Mouse (Mus musculus) thymus, postnatal 36 days (tissue): Measurements from ENCODE around the gene Cep41.

Experiments
- DNase-seq, 2 experiments: peaks; one replicate each; pipeline ENCODE4 v3.0.0; 2022; ENCODE audit warnings: mixed read lengths in 2 of 2

Gene Cep41

GRCm38 (mm10) chr6:30710371-30711364, 17.1 kb upstream of the Cep41 start:
- DNase-seq = no peak

GRCm38 (mm10) chr6:30709115-30709514, 15.6 kb upstream of the Cep41 start:
- DNase-seq = no peak

GRCm38 (mm10) chr6:30703977-30704602, 10.5 kb upstream of the Cep41 start:
- no peak for DNase-seq

GRCm38 (mm10) chr6:30703476-30703875, 9.9 kb upstream of the Cep41 start:
- DNase-seq = no peak

DNA sequence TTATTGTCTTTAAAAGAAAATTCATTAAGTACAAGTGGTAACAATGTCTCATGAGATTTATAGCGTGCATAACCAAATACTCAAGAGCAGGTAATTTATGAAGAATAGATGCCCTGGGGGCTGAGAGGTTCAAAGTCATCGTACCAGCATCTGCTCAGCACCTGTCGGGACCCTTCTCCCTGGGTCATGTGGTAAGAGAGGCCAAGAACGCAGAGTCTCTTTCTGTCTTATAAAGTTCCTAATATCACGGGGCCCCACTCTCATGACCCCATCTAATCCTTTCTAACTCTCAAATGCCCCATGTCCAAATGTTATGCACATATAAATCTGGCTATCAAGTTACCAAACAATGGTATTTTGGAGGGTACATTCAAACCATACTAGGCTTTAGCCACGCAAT, 9.3 kb upstream of the Cep41 start:
- no peak for DNase-seq

DNA sequence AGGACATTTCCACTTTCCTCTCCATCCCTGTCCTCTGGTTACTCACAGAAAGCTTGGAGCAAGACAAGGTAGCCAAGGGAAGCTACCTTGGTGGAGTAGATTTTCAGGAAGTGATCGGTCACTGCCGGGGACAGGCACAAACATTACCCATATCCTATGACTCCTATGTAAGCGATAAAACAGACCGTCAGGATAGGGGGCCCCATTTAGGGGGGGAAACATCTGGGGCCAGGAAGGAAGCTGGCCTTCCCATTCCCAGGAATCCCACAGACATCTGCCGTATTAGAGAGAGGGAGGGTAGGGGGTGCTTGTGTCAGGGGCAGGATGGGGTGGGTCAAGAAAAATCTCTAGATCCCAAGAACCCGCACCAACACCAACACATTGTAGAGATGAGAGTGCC, 6.6 kb upstream of the Cep41 start:
- DNase-seq = no peak

GRCm38 (mm10) chr6:30698036-30698435, 4.5 kb upstream of the Cep41 start:
- no peak for DNase-seq

DNA sequence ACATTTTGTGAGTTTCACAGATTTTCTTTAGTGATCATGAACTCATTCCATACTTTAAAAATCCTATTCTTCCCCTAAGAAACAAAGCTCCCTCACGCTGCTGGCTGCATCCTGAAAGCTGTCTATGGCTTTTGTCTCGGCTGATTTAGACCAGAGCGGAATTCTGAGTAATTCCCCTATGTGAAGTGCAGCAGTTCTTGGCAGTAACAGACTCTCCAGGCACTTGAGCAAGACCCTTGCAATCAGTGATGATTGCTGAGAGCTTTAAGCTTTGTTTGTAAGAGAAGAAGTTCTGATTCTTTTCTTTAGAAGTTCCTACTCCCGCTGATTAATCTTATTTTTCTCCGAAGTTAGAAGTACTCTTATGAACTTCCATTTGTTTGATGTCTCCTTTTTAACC, 3.9 kb upstream of the Cep41 start:
- no peak for DNase-seq

DNA sequence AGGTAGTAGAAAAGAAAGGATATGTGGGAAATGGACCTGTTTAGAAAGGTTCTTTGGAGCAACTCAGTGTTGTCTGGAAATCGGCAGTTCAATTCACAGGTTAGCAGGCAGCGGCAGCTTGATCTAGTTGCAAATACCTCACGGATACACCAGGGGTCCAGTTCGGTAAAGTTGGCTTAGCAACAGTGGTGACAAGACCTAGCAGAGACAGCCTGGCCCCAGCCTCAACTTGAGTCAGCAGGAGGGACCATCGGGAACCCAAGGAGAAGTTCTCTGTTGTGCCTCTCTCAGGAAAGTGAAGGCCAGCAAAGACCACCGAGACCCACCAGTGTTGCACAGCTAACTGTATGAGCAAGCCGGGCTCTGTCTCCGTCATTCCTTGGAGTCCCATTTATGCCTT, 1.6 kb upstream of the Cep41 start:
- DNase-seq = no peak

- no peak for DNase-seq
Observed at GRCm38 (mm10) chr6:30694209-30694608, 660 bp upstream of the Cep41 start.

GRCm38 (mm10) chr6:30692826-30693225, 723 bp downstream of the Cep41 start:
- no peak for DNase-seq

DNA sequence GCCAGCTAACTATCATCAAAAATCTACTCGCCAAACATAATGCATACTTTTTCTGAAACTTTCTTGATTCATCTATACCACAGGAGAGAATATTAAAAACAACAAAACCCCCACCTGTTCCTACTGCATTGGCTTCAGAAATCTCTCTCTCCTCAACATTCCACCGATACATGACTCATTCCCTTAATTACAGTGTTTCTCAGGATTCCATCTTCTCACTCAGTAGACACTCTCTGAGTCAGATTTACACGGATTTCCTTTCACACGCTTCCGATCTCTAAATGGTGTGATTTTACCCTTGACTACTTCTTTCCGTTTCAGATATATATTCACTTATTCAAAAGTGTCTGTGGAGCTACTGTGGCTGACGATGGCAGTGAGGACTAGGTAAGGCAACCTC, 6.4 kb downstream of the Cep41 start:
- DNase-seq = no peak

GRCm38 (mm10) chr6:30684570-30684969, 9.0 kb downstream of the Cep41 start:
- DNase-seq = no peak

- DNase-seq = no peak
Observed at GRCm38 (mm10) chr6:30681935-30682900, 11.3 kb downstream of the Cep41 start.

- no peak for DNase-seq
Observed at GRCm38 (mm10) chr6:30680442-30680841, 13.1 kb downstream of the Cep41 start.

GRCm38 (mm10) chr6:30679567-30679966, 14.0 kb downstream of the Cep41 start:
- no peak for DNase-seq

GRCm38 (mm10) chr6:30678482-30678881, 15.1 kb downstream of the Cep41 start:
- no peak for DNase-seq

DNA sequence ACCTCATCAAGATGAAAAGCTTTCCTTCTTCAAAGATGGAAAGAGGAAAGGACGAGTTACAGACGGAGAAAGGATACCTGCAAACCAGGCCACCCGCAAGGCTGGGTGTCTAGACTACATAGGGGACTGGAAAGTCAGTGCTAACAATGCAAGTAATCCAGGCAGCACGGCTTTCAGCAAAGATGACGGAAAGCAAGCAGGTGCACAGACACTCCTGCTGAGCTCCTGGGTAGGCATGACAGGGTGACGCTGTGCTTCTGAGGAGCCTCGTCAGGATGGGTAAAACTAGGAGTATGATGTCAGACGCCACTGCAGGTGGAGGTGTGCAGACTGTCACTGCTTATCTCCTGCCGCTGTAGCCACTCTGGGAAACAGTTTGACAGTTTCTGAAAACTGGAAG, 16.0 kb downstream of the Cep41 start:
- DNase-seq = no peak

- no peak for DNase-seq
Observed at GRCm38 (mm10) chr6:30676506-30676905, 17.0 kb downstream of the Cep41 start.

- DNase-seq = no peak
Observed at GRCm38 (mm10) chr6:30675281-30675771, 18.2 kb downstream of the Cep41 start.

- DNase-seq = no peak
Observed at GRCm38 (mm10) chr6:30674714-30675280, 18.8 kb downstream of the Cep41 start.
